Mouse (Mus musculus): ENCODE data around the gene 1300017J02Rik. TPM values are rescaled to one million over a fixed set of nuclear protein-coding genes. Genes with fewer than 3 reads are reported as not detected.

Gene 1300017J02Rik
- polyA plus RNA-seq (2014; fragmentation: Illumina TruSeq; extraction: RNeasy Lipid Tissue Mini Kit (QIAGEN cat#74804); ENCODE audit: low read depth, low replicate concordance): not detected

DNA sequence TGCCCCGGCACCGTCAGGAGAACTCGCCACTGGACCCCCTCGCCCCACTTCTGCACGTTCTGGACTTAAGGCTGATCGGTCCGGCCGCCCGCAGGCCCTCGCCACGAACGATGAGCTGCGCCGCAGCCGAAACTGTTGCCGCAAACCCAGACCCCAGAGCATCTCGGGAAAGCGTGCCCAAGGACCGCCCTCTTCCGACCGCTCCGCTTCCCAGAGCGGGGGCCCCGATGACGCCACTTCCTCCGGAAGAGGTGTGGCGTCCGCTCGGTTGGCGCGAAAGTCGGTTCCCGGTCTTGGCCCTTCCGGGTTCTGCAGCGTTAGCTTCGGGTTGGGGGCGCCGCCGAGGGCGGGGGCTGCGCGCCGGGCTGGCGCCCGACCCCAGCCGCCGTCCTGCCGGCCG, at the start of gene 1300017J02Rik, which contains the start of gene Topbp1:
Gene 1300017J02Rik (minus strand): TSS at position 156 of the 400 bp plus-strand sequence.
Gene Topbp1 (plus strand): TSS at position 289 of the 400 bp plus-strand sequence.

DNA sequence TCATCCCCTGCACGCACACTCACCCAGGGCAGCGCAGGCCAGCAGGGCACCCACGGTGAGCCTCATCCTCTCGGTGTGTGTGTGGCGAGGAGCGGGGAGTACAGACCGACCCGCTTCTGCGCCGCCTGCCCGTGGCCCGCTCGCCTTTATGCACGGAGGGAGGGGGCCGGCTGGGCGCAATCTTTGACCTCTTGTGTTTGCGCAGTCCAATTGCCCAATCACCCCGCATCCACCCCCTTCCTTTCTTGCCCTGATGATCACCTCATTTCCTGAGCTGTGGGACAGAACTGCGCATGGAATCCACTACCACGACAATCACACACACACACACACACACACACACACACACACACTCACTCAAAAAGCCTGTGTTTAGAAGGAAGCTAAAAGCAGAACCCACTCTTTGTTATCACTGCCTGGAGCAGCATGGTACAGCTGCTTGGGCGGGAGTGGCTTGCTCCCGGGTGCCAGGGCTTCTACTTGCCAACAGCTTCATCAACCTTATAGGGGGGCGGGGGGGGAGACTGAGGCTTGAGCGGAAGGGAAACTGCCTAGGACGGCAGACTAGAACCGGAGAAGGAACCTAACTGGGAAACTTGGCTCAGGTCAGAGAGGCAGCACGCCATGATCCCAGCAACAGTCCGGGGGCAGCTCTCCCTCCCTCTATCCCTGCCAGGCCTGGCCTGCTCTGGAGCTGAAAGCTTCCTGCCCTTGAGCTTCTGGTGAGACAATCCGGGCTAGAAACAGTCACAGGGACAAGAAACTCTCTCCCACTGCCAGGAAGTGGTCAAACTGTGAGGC, 74.5 kb downstream of the 1300017J02Rik start, which contains the start of the genes Gm20425 and Trf:
Gene Gm20425 (minus strand): TSS at position 157 of the 801 bp plus-strand sequence.
Gene Trf (minus strand): TSS at position 294 of the 801 bp plus-strand sequence.

DNA sequence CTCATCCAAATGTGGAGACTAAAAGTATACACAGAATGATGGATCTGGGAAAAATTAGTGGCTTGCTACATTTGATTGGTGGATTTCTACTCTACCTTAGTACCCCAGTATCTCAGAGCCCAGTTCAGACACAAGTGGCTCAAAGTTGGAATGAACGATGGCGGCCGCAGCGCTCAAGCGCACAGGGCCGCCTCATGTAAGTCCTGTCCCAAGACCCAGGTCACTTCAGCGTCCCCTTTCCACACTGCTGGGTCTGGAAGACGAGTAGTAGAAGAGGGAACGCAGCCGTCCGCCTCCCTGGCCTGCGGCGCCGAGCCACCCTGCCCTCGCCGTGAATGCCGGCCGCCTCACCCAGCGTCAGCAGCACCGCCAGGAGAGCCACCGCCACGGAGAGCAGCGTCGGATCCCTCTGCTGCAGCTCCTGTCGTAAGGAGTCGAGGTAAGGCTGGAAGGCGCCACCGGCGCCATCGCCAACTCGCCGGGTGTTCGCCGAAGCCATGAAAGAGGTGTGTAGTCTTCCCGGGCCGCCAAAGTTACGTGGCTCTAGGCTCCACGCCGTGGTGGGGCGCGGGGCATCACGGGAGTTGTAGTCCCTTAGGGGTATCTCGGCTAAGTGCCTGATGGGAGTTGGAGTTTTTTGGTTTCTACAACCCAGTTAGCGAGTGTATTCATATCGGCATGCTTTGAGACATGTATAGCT, 103.2 kb downstream of the 1300017J02Rik start, which contains the start of gene Srprb:
Gene Srprb (minus strand): TSS at position 577 of the 700 bp plus-strand sequence.

Other genes with a start within 250 kb of the 1300017J02Rik start
- 5.4 TPM for gene Rab6b, start 193.3 kb downstream of the 1300017J02Rik start, polyA plus RNA-seq (2014; fragmentation: Illumina TruSeq; extraction: RNeasy Lipid Tissue Mini Kit (QIAGEN cat#74804); ENCODE audit: low read depth, low replicate concordance)
- gene Srprb, start 102.9 kb downstream of the 1300017J02Rik start, polyA plus RNA-seq (2014; fragmentation: Illumina TruSeq; extraction: RNeasy Lipid Tissue Mini Kit (QIAGEN cat#74804); ENCODE audit: low read depth, low replicate concordance): 8.4 TPM
- gene Gm20425, start 74.8 kb downstream of the 1300017J02Rik start, polyA plus RNA-seq (2014; fragmentation: Illumina TruSeq; extraction: RNeasy Lipid Tissue Mini Kit (QIAGEN cat#74804); ENCODE audit: low read depth, low replicate concordance): 2.1 TPM
- gene Trf, start 74.6 kb downstream of the 1300017J02Rik start, polyA plus RNA-seq (2014; fragmentation: Illumina TruSeq; extraction: RNeasy Lipid Tissue Mini Kit (QIAGEN cat#74804); ENCODE audit: low read depth, low replicate concordance): 83.4 TPM
- 37.3 TPM for gene Topbp1, start 133 bp upstream of the 1300017J02Rik start, polyA plus RNA-seq (2014; fragmentation: Illumina TruSeq; extraction: RNeasy Lipid Tissue Mini Kit (QIAGEN cat#74804); ENCODE audit: low read depth, low replicate concordance)
- gene Cdv3, start 60.8 kb upstream of the 1300017J02Rik start, polyA plus RNA-seq (2014; fragmentation: Illumina TruSeq; extraction: RNeasy Lipid Tissue Mini Kit (QIAGEN cat#74804); ENCODE audit: low read depth, low replicate concordance): 151 TPM
- not detected for gene Bfsp2, start 175.3 kb upstream of the 1300017J02Rik start, polyA plus RNA-seq (2014; fragmentation: Illumina TruSeq; extraction: RNeasy Lipid Tissue Mini Kit (QIAGEN cat#74804); ENCODE audit: low read depth, low replicate concordance)